Mouse (Mus musculus) intestine, embryonic 15.5 days (tissue): ENCODE data around the gene Ssmem1. TPM values are rescaled to one million over a fixed set of nuclear protein-coding genes. Genes with fewer than 3 reads are reported as not detected.

Experiments used
- ATAC-seq: fragments of 200-750 bp; cut with Nextera tagmentation; 2 replicates; pipeline ENCODE4 v1.8.0; 2017; ENCODE audit warnings: moderate TSS enrichment, moderate library complexity
- H3K27ac ChIP-seq: fragments of 300-500 bp; sonication (generic); 2 replicates; pipeline ENCODE4 v1.5.1; 2015; ENCODE audit warnings: mild to moderate bottlenecking, inconsistent platforms
- H3K27me3 ChIP-seq: fragments of 300-500 bp; sonication (generic); replicated peaks from 2 replicates; pipeline ENCODE4 v1.6.1; 2015; ENCODE audit warnings: inconsistent platforms
- H3K36me3 ChIP-seq: fragments of 300-500 bp; sonication (generic); 2 replicates; pipeline ENCODE4 v1.6.1; 2015; ENCODE audit warnings: inconsistent platforms
- H3K4me1 ChIP-seq: fragments of 300-500 bp; sonication (generic); replicated peaks from 2 replicates; pipeline ENCODE4 v1.6.1; 2015; ENCODE audit warnings: inconsistent platforms
- H3K4me2 ChIP-seq: fragments of 300-500 bp; sonication (generic); replicated peaks from 2 replicates; pipeline ENCODE4 v1.6.1; 2015; ENCODE audit warnings: mild to moderate bottlenecking, inconsistent platforms
- H3K4me3 ChIP-seq: fragments of 300-500 bp; sonication (generic); replicated peaks from 2 replicates; pipeline ENCODE4 v1.5.1; 2015; ENCODE audit warnings: inconsistent platforms
- H3K9ac ChIP-seq: fragments of 300-500 bp; sonication (generic); 2 replicates; pipeline ENCODE4 v1.6.1; 2015; ENCODE audit warnings: inconsistent platforms
- H3K9me3 ChIP-seq: fragments of 300-500 bp; sonication (generic); 2 replicates; pipeline ENCODE4 v1.6.1; 2016; ENCODE audit warnings: inconsistent platforms
- WGBS: fragments of 180-500 bp; shearing (Covaris S2); methylation state at CpG from one replicate; pipeline ENCODE4 v1.1.7; 2015; 5-methylcytosine and 5-hydroxymethylcytosine counted together
- polyA plus RNA-seq: library from polyadenylated mRNA; unstranded; fragments of >200 nt; fragmentation: Nextera tagmentation; extraction: Ambion mirVana; gene quantifications from 2 replicates; pipeline ENCODE4 v1.2.1, GENCODE M21; 2015

Ssmem1 gene
- polyA plus RNA-seq, 1 experiment from 2014 or later: not detected

GRCm38 (mm10) chr6:30535340-30535739 is 25.7 kb downstream of the Ssmem1 start:
- no peak overlapping the region for H3K9ac ChIP-seq
- H3K36me3 ChIP-seq: no peaks in the 10 kb centered on the region
- H3K4me3 ChIP-seq: no peak overlapping the region
- no peak overlapping the region for H3K27ac ChIP-seq
- H3K4me1 ChIP-seq: peaks cover 7% of the 10 kb centered on the region; the same call in 1 of the 2 replicates
- WGBS: 61% methylated on average over 3 of the region's 3 CpGs
- no peaks in the 10 kb centered on the region for H3K9me3 ChIP-seq
- ATAC-seq: no peak
- H3K4me2 ChIP-seq: no peak overlapping the region
- no peaks in the 10 kb centered on the region for H3K27me3 ChIP-seq

DNA sequence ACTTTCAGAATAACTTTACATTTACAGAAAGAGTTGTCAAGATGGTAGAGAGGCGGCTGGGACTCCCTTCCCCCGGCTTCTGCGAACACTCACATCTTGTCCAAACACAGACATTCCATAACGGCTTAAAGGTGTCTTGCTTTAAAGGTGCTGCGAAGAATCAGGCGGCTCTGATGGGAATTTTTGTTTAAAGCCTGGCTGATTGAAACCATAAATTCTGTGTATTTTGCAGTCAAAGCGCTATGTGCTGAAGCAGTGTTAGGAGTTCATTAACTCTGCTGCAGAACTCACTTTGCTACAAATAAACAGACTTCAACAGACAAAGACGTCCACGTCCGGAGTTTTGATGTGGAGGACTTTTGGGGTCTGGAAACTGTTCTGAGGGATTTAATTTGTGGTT is 28.6 kb downstream of the Ssmem1 start:
- ATAC-seq: 0 out of 2 replicates have a peak, but pooled peaks have one; percentile 35
- Histone ChIP-seq H3K4me3 (no peak overlapping the region), H3K4me1 (peaks cover 21% of the 10 kb centered on the region; the same call in 1 of the 2 replicates), H3K9ac (no peak overlapping the region), H3K36me3 (no peaks in the 10 kb centered on the region), H3K9me3 (no peaks in the 10 kb centered on the region), H3K4me2 (no peak overlapping the region), H3K27ac (peak overlapping the region; percentile 56), H3K27me3 (no peaks in the 10 kb centered on the region)
- WGBS: 27% methylated on average over 10 of the region's 10 CpGs

DNA sequence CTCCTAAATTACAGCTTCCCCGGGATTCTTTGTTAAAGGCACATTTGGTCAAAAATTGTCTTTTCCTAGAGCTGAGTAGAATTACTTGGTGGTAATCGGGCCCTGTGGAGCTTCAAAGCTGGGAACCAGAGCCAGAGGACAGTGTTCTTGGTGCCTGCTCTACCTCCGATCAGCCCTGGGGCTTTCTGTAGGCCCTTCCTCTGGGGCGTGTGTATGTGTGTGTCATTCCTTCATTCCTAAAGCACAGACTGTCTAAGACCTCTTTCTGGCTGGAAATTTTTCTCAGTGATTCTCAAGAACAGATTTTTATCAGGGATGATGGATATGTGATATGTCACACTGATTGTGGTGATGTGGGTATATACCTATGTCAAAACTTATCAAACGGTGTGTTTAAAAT is 29.2 kb downstream of the Ssmem1 start:
- H3K4me1 ChIP-seq: peaks cover 21% of the 10 kb centered on the region; the same call in 1 of the 2 replicates
- peak overlapping the region; percentile 56 for H3K27ac ChIP-seq
- H3K27me3 ChIP-seq: no peaks in the 10 kb centered on the region
- no peak overlapping the region for H3K4me3 ChIP-seq
- H3K9me3 ChIP-seq: no peaks in the 10 kb centered on the region
- WGBS: 53% methylated on average over 5 of the region's 5 CpGs
- H3K9ac ChIP-seq: no peak overlapping the region
- H3K36me3 ChIP-seq: no peaks in the 10 kb centered on the region
- no peak for ATAC-seq
- H3K4me2 ChIP-seq: no peak overlapping the region

DNA sequence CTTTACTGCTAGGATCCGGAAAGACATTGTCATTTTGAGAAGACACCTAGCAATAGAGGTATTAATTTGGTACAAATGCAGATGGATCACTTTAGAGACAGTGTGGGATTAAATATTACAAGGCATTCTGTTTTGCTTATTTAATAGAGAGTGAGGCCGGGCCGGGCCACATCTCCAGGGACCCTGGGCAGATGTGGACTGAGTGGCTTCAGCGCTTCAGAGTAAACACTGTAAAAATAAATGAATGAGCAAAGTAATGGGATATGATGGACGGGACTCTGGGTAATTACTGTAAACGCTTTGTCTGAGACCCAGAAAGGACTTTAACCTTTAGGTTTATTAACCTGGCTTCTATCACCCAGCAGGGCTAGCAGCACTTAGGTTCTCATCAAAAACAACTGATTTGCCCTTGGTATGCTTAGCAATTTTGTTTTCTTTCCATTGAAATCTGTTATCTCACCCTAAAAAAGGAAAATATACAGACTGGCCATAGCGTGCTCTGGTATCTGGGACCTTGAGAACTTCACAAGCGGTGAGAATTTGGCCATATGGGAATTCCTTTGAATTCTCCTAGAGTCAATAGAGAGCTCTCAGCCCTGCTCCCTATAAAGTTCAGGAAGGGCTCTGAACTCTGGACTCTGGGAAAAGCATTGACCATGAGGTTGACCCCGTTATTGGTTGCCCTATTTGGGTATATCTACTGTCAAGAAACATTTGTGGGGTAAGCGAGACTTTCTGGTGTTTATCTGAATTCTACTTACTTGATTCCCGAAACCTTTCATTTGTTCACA is 31.6 kb downstream of the Ssmem1 start, which contains the start of gene Cpa2:
TSS of gene Cpa2 (plus strand) at position 574 of the 791 bp plus-strand sequence.
- 44% methylated on average over 11 of the region's 11 CpGs for WGBS
- no peaks in the 10 kb centered on the region for H3K36me3 ChIP-seq
- no peaks in the 10 kb centered on the region for H3K27me3 ChIP-seq
- H3K27ac ChIP-seq: no peak within 1 kb of the TSS
- no peaks in the 10 kb centered on the region for H3K9me3 ChIP-seq
- H3K4me2 ChIP-seq: no peak within 1 kb of the TSS
- no peak within 1 kb of the TSS for H3K4me3 ChIP-seq
- H3K9ac ChIP-seq: no peak within 1 kb of the TSS
- H3K4me1 ChIP-seq: peaks cover 21% of the 10 kb centered on the region; the same call in 1 of the 2 replicates
- ATAC-seq: peak; percentile 65

DNA sequence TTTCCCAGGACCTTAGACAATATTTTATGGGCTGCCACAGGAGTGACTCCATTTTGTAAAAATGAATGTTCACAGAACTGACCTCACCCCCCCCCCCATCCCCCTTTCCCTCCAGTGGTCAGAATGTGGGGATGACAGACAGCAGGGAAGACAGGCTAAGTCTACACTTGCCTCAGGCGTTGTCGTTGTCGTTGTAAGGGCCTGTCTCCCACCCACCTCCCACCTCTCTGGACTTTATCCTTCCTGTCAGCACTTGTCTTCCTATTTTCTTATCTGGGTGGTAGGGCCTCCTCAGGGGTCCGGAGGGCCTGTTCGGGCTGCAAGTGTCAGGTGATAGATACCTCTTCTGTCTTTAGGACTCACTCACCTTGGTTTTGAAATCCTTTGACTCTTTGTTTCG is 32.6 kb downstream of the Ssmem1 start:
- WGBS: 67% methylated on average over 6 of the region's 6 CpGs
- Histone ChIP-seq H3K4me1 (peaks cover 28% of the 10 kb centered on the region), H3K9me3 (no peaks in the 10 kb centered on the region), H3K36me3 (no peaks in the 10 kb centered on the region), H3K4me3 (no peak overlapping the region), H3K27ac (no peak overlapping the region), H3K4me2 (no peak overlapping the region), H3K9ac (no peak overlapping the region), H3K27me3 (no peaks in the 10 kb centered on the region)
- no peak for ATAC-seq

GRCm38 (mm10) chr6:30543077-30543476 is 33.4 kb downstream of the Ssmem1 start:
- 53% methylated on average over 12 of the region's 12 CpGs for WGBS
- Histone ChIP-seq H3K27ac (no peak overlapping the region), H3K27me3 (no peaks in the 10 kb centered on the region), H3K4me3 (no peak overlapping the region), H3K4me1 (peaks cover 30% of the 10 kb centered on the region), H3K9ac (no peak overlapping the region), H3K36me3 (no peaks in the 10 kb centered on the region), H3K4me2 (no peak overlapping the region), H3K9me3 (no peaks in the 10 kb centered on the region)
- ATAC-seq: no peak

DNA sequence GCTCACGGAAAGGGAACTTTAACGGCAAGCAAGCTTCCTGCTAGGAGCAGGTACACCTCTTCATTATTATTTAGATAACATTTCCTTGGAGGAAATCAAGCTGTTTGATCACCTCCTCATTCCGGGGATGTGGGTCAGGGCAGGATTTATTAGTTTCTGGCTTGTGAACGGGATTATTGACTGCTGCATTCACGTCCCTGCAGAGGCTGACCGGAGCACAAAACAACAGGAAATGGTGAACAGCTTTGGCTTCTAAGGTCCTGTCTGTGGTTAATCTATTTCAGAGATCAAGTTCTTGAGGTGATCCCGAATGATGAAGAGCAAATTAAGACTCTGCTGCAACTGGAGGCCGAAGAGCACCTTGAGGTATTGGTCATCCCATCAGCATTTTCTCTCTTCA is 34.2 kb downstream of the Ssmem1 start:
- no peak overlapping the region for H3K9ac ChIP-seq
- no peaks in the 10 kb centered on the region for H3K36me3 ChIP-seq
- H3K4me2 ChIP-seq: no peak overlapping the region
- no peak overlapping the region for H3K4me3 ChIP-seq
- no peak overlapping the region for H3K27ac ChIP-seq
- no peaks in the 10 kb centered on the region for H3K9me3 ChIP-seq
- H3K4me1 ChIP-seq: peaks cover 24% of the 10 kb centered on the region
- WGBS: 31% methylated on average over 8 of the region's 8 CpGs
- no peak for ATAC-seq
- H3K27me3 ChIP-seq: no peaks in the 10 kb centered on the region

DNA sequence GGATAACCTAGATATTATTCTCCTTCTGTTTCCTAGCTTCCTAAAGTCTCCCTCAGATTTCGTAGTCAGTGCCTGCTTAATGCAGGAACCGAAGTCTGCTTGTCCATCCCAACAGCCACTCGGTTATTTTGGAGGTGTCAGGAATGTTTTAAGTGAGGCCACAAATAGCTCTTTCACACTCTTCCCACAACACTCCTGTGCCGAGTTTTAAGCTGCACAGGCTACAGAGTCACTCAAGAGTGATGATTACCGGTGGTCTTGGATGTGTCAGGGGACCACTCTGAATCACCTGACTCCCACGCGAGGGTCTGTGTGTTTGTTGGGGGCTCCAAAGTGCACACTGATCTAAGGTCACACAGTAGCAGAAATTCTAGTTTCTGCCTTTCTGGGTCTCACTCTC is 36.0 kb downstream of the Ssmem1 start:
- H3K36me3 ChIP-seq: no peaks in the 10 kb centered on the region
- H3K4me3 ChIP-seq: no peak overlapping the region
- ATAC-seq: no peak
- H3K4me2 ChIP-seq: no peak overlapping the region
- H3K27ac ChIP-seq: peak overlapping the region; percentile 32; the same call in 1 of the 2 replicates
- no peaks in the 10 kb centered on the region for H3K9me3 ChIP-seq
- H3K9ac ChIP-seq: no peak overlapping the region
- 78% methylated on average over 7 of the region's 7 CpGs for WGBS
- no peaks in the 10 kb centered on the region for H3K27me3 ChIP-seq
- H3K4me1 ChIP-seq: peaks cover 29% of the 10 kb centered on the region

DNA sequence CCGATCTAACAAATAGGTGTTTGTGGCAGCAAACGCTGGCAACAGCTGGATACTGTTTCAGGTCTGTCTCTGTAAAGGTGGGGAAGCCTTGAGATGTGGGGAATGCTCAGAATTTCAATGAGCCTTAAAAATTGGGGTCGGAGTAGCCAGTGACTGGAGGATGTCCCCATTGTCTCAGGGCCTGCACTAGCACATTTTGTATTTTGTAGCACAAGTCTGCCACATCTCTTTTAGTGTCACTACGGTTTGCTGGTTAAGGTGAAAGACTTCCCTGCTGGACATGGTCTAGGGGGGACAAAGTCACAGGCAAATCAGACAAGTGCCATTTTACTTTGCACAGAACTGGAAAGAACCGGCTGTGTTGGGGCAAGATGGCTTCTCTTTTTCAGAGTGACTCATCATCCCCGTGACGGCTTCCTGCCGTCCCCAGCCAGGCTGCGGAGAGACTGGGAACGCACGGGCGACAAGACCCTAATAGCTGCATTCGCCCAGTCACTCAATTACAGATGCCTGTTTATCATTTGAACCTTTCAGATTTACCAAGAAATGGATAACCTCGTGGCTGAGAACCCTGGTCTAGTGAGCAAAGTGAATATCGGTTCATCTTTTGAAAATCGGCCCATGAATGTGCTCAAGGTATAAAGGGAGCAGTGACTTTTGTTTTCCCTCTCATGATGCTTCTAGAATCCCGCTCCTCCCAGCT is 37.1 kb downstream of the Ssmem1 start:
- peak overlapping the region; percentile 81 for H3K27ac ChIP-seq
- H3K9me3 ChIP-seq: no peaks in the 10 kb centered on the region
- H3K36me3 ChIP-seq: no peaks in the 10 kb centered on the region
- ATAC-seq: peak; percentile 52
- peak overlapping the region; percentile 17 for H3K4me3 ChIP-seq
- peak overlapping the region; percentile 58 for H3K4me2 ChIP-seq
- no peaks in the 10 kb centered on the region for H3K27me3 ChIP-seq
- WGBS: 16% methylated on average over 17 of the region's 17 CpGs
- H3K4me1 ChIP-seq: peaks cover 22% of the 10 kb centered on the region
- H3K9ac ChIP-seq: no peak overlapping the region

GRCm38 (mm10) chr6:30547274-30547645 is 37.6 kb downstream of the Ssmem1 start:
- no peak overlapping the region for H3K9ac ChIP-seq
- H3K4me2 ChIP-seq: peak overlapping the region; percentile 58
- peaks cover 22% of the 10 kb centered on the region for H3K4me1 ChIP-seq
- no peaks in the 10 kb centered on the region for H3K9me3 ChIP-seq
- no peaks in the 10 kb centered on the region for H3K36me3 ChIP-seq
- ATAC-seq: peak; percentile 25; the same call in 1 of the 2 replicates
- H3K27ac ChIP-seq: peak overlapping the region; percentile 81
- no peaks in the 10 kb centered on the region for H3K27me3 ChIP-seq
- H3K4me3 ChIP-seq: peak overlapping the region; percentile 17
- 2% methylated on average over 13 of the region's 17 CpGs for whole genome bisulfite sequencing

DNA sequence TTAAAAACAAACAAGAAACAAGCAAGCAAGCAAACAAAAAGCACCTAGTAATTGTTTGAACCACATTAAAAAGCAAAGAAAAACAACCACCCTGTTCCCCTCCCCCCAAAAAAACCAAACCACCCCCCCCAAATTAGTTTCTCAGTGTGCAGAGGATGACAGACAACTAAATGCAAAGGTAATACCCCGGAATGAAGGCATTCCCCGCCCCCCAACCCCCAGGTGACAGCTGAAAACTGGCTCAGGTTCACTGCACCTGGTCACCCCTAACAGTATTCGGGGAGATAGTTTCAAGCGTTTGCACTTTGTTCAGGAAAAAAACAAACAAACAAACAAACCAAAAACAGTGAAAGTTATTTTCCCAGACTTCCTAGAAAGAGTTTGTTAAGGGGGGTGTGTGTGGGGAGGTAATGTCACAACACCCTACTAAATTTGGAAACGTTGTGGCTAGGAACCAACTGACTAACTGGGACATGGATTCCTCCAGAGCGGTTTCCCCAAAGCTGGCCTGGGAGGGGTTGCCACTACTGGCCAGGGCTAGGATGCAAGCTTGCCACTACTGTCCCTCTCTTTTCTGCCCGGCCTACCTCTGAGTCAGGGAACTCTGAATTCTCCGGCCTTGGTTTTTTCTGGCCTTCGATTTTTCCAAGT is 38.1 kb downstream of the Ssmem1 start:
- Histone ChIP-seq H3K9ac (no peak overlapping the region), H3K4me2 (peak overlapping the region; percentile 58), H3K36me3 (no peaks in the 10 kb centered on the region), H3K4me1 (peaks cover 22% of the 10 kb centered on the region), H3K4me3 (no peak overlapping the region), H3K27me3 (no peaks in the 10 kb centered on the region), H3K9me3 (no peaks in the 10 kb centered on the region), H3K27ac (peak overlapping the region; percentile 61; the same call in 1 of the 2 replicates)
- no peak for ATAC-seq
- 47% methylated on average over 9 of the region's 9 CpGs for WGBS

- no peaks in the 10 kb centered on the region for H3K27me3 ChIP-seq
- 25% methylated on average over 15 of the region's 15 CpGs for WGBS
- H3K4me2 ChIP-seq: no peak overlapping the region
- H3K36me3 ChIP-seq: no peaks in the 10 kb centered on the region
- peaks cover 19% of the 10 kb centered on the region for H3K4me1 ChIP-seq
- no peak overlapping the region for H3K4me3 ChIP-seq
- peak overlapping the region; percentile 60; the same call in 1 of the 2 replicates for H3K27ac ChIP-seq
- 0 out of 2 replicates have a peak, but pooled peaks have one; percentile 27 for ATAC-seq
- H3K9ac ChIP-seq: no peak overlapping the region
- no peaks in the 10 kb centered on the region for H3K9me3 ChIP-seq
Measured at GRCm38 (mm10) chr6:30549231-30549761, 39.6 kb downstream of the Ssmem1 start.
